Mouse (Mus musculus) liver, postnatal 0 days (tissue): ENCODE measurements around the gene Ankrd6.

ENCODE experiments used
- CTCF ChIP-seq: sonication (generic); IDR thresholded peaks from 2 replicates; pipeline ENCODE4 v1.5.1; 2016; ENCODE audit warnings: antibody characterized with exemption, low read depth
- EP300 ChIP-seq: IDR thresholded peaks from 2 replicates; pipeline ENCODE4 v1.6.1; 2016; ENCODE audit warnings: antibody characterized with exemption, low read depth, mild to moderate bottlenecking

GRCm38 (mm10) chr4:32923891-32924294 is 26.7 kb downstream of the Ankrd6 start:
- TF ChIP-seq CTCF (no peak), EP300 (no peak)
